Mouse (Mus musculus) midbrain, embryonic 12.5 days (tissue): ENCODE results near the gene Taar8c. TPM values are rescaled to one million over a fixed set of nuclear protein-coding genes. Genes with fewer than 3 reads are reported as not detected.

Experiments used
- polyA plus RNA-seq: library from polyadenylated mRNA; unstranded; fragments of >200 nt; fragmentation: Nextera tagmentation; extraction: Ambion mirVana; gene quantifications from 2 replicates; pipeline ENCODE4 v1.2.1, GENCODE M21; 2016

Gene Taar8c
- polyA plus RNA-seq, 1 experiment from 2014 or later: not detected

Other genes starting within 250 kb of the Taar8c start
- gene Vnn1, start 207.2 kb downstream of the Taar8c start, polyA plus RNA-seq: 1.6 and 1.9 TPM in 2 replicates
- gene Taar1, start 181.6 kb downstream of the Taar8c start, polyA plus RNA-seq: not detected in 2 replicates
- not detected in 2 replicates for gene Taar2, start 163.3 kb downstream of the Taar8c start, polyA plus RNA-seq
- gene Taar3, start 152.4 kb downstream of the Taar8c start, polyA plus RNA-seq: not detected in 2 replicates
- gene Taar4, start 141.4 kb downstream of the Taar8c start, polyA plus RNA-seq: not detected in 2 replicates
- not detected in 2 replicates for gene Taar5, start 131.2 kb downstream of the Taar8c start, polyA plus RNA-seq
- gene Taar6, start 116.3 kb downstream of the Taar8c start, polyA plus RNA-seq: not detected in 2 replicates
- gene Taar7a, start 108.4 kb downstream of the Taar8c start, polyA plus RNA-seq: not detected in 2 replicates
- not detected in 2 replicates for gene Taar7b, start 102.0 kb downstream of the Taar8c start, polyA plus RNA-seq
- gene Taar7d, start 74.7 kb downstream of the Taar8c start, polyA plus RNA-seq: not detected in 2 replicates
- gene Taar7e, start 64.3 kb downstream of the Taar8c start, polyA plus RNA-seq: not detected in 2 replicates
- gene Taar7f, start 52.4 kb downstream of the Taar8c start, polyA plus RNA-seq: not detected in 2 replicates
- not detected in 2 replicates for gene Taar8a, start 25.4 kb downstream of the Taar8c start, polyA plus RNA-seq
- gene Taar8b, start 9.6 kb downstream of the Taar8c start, polyA plus RNA-seq: not detected in 2 replicates
- not detected in 2 replicates for gene Taar9, start 7.6 kb upstream of the Taar8c start, polyA plus RNA-seq
- gene Stx7, start 47.4 kb upstream of the Taar8c start, polyA plus RNA-seq: 113 and 130 TPM in 2 replicates
- 1.8 and 2.0 TPM in 2 replicates for gene Moxd1, start 121.6 kb upstream of the Taar8c start, polyA plus RNA-seq